Mouse (Mus musculus): ENCODE results near the gene Setdb2. TPM values are rescaled to one million over a fixed set of nuclear protein-coding genes. Genes with fewer than 3 reads are reported as not detected.

Gene Setdb2
- polyA plus RNA-seq, 1 experiment from 2014 or later: 10.0 TPM

Other genes with a start within 250 kb of the Setdb2 start
- gene Rcbtb1, start 239.7 kb downstream of the Setdb2 start, polyA plus RNA-seq (2015; fragmentation: Nextera tagmentation; extraction: Ambion mirVana): 36.2 and 43.0 TPM in 2 replicates
- not detected in 2 replicates for gene Gm6904, start 180.7 kb downstream of the Setdb2 start, polyA plus RNA-seq (2015; fragmentation: Nextera tagmentation; extraction: Ambion mirVana)
- 0.16 TPM in 1 of 2 replicates, not detected in the other for gene Phf11a, start 143.4 kb downstream of the Setdb2 start, polyA plus RNA-seq (2015; fragmentation: Nextera tagmentation; extraction: Ambion mirVana)
- 0.40 and 0.98 TPM in 2 replicates for gene Phf11b, start 99.5 kb downstream of the Setdb2 start, polyA plus RNA-seq (2015; fragmentation: Nextera tagmentation; extraction: Ambion mirVana)
- gene Phf11d, start 75.4 kb downstream of the Setdb2 start, polyA plus RNA-seq (2015; fragmentation: Nextera tagmentation; extraction: Ambion mirVana): 4.4 and 6.0 TPM in 2 replicates
- gene Phf11c, start 45.5 kb downstream of the Setdb2 start, polyA plus RNA-seq (2015; fragmentation: Nextera tagmentation; extraction: Ambion mirVana): 0.49 and 0.59 TPM in 2 replicates
- gene Cab39l, start 88 bp upstream of the Setdb2 start, polyA plus RNA-seq (2015; fragmentation: Nextera tagmentation; extraction: Ambion mirVana): 43.5 TPM in 2 replicates
- 31.0 and 37.3 TPM in 2 replicates for gene Cdadc1, start 157.1 kb upstream of the Setdb2 start, polyA plus RNA-seq (2015; fragmentation: Nextera tagmentation; extraction: Ambion mirVana)
- 3.7 and 5.4 TPM in 2 replicates for gene Shisa2, start 184.4 kb upstream of the Setdb2 start, polyA plus RNA-seq (2015; fragmentation: Nextera tagmentation; extraction: Ambion mirVana)